Mouse (Mus musculus): ENCODE data around the gene Akr1e1. TPM values are rescaled to one million over a fixed set of nuclear protein-coding genes. Genes with fewer than 3 reads are reported as not detected.

The Akr1e1 gene
- total and polyA plus RNA-seq, 3 experiments: 4.9 to 17.9 (median 17.1) TPM

DNA sequence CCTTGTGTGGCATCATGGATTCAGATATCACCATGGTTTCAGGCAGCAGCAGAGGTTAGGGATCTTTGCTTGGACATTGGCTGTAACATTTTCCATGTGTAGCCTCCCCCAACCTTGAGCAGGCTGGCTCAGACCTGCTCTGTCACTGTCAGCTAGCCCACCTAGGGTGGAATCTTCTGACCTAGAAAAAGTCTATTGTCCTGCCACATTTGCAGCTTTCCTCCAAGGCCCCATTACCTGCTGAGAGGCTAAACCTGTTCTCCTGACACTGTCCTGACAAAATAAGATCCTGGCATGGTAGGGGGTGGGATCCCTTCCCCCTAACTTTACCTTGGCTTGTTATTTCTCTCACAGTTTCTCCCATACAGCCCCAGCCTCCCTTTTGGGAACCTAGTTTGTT is 48.5 kb downstream of the Akr1e1 start:
- H3K27ac ChIP-seq: no peak overlapping the region
- no peak for TF ChIP-seq POLR2A (IDR thresholded peaks at IDR 0.05; ENCODE audit: insufficient read depth, low read depth, low read length)
- no peak for TF ChIP-seq EP300 (IDR thresholded peaks at IDR 0.05; ENCODE audit: insufficient read depth, low read depth, low read length)
- no peak for TF ChIP-seq CTCF (IDR thresholded peaks at IDR 0.05)
- no peak overlapping the region for H3K9ac ChIP-seq (ENCODE audit: low read depth, low read length)
- no peaks in the 10 kb centered on the region for H3K27me3 ChIP-seq (ENCODE audit: control insufficient read depth, insufficient read depth, low read length)
- no peaks in the 10 kb centered on the region for H3K4me1 ChIP-seq (ENCODE audit: control insufficient read depth, insufficient read depth, low read length)
- no peak for DNase-seq
- no peaks in the 10 kb centered on the region for H3K36me3 ChIP-seq (ENCODE audit: control insufficient read depth, insufficient read depth, low read length)
- intact Hi-C loops (cut with DNase I): no loop called here
- H3K4me3 ChIP-seq: no peak overlapping the region
- no peaks in the 10 kb centered on the region for H3K79me2 ChIP-seq (replicated peaks; ENCODE audit: control insufficient read depth, insufficient read depth, low read length)

DNA sequence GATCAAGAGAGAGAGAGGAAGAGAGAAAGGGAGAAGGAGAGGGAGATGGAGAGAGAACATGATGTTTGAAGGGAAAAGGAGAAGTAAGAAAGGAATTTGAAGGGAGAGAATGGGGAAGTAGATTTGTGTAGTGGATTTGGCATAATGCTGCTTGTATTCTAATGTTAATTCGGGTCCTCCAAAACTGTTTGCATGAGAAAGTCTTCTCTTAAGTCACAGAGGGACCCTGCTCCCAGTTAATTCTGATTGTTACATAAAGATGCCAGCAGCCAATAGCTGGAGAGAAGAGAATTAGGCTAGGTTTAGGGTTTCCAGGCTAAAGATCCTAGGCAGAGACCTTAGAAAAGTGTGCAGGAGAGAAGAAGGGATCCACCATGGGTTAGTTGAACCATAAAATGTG is 49.8 kb downstream of the Akr1e1 start:
- intact Hi-C loops (cut with DNase I): no loop called here
- DNase-seq: no peak
- TF ChIP-seq CTCF (IDR thresholded peaks at IDR 0.05): no peak
- no peak for TF ChIP-seq EP300 (IDR thresholded peaks at IDR 0.05; ENCODE audit: insufficient read depth, low read depth, low read length)
- no peak for TF ChIP-seq POLR2A (IDR thresholded peaks at IDR 0.05; ENCODE audit: insufficient read depth, low read depth, low read length)
- H3K27me3 ChIP-seq (ENCODE audit: control insufficient read depth, insufficient read depth, low read length): no peaks in the 10 kb centered on the region
- no peaks in the 10 kb centered on the region for H3K4me1 ChIP-seq (ENCODE audit: control insufficient read depth, insufficient read depth, low read length)
- no peak overlapping the region for H3K4me3 ChIP-seq
- H3K79me2 ChIP-seq (replicated peaks; ENCODE audit: control insufficient read depth, insufficient read depth, low read length): no peaks in the 10 kb centered on the region
- H3K9ac ChIP-seq (ENCODE audit: low read depth, low read length): no peak overlapping the region
- no peaks in the 10 kb centered on the region for H3K36me3 ChIP-seq (ENCODE audit: control insufficient read depth, insufficient read depth, low read length)
- 49% methylated on average over 1 of the region's 1 CpGs for WGBS
- no peak overlapping the region for H3K27ac ChIP-seq

Other genes starting within 250 kb of the Akr1e1 start
- gene Akr1c6, start 174.9 kb downstream of the Akr1e1 start, total RNA-seq (2021): not detected
- gene Akr1c6, start 174.9 kb downstream of the Akr1e1 start, polyA plus RNA-seq (2012; rRNA removed): not detected in 2 replicates
- not detected for gene Akr1c20, start 85.8 kb downstream of the Akr1e1 start, total RNA-seq (2021)
- not detected in 2 replicates for gene Akr1c20, start 85.8 kb downstream of the Akr1e1 start, polyA plus RNA-seq (2012; rRNA removed)
- gene Akr1c21, start 35.1 kb downstream of the Akr1e1 start, total RNA-seq (2021): not detected
- not detected in 2 replicates for gene Akr1c21, start 35.1 kb downstream of the Akr1e1 start, polyA plus RNA-seq (2012; rRNA removed)

Measured in heart, adult 2 months (tissue).